Mouse (Mus musculus) layer of hippocampus, postnatal 10 days (tissue): ENCODE results near the gene Ccn2. TPM values are rescaled to one million over a fixed set of nuclear protein-coding genes. Genes with fewer than 3 reads are reported as not detected.

Experiments used
- DNase-seq, 2 experiments: peaks; one replicate each; pipeline ENCODE4 v3.0.0; 2021; ENCODE audit warnings: low spot score in 2 of 2
- total RNA-seq, 2 experiments: library from RNA; stranded (reverse); gene quantifications; 2 replicates each; pipeline ENCODE4 v1.2.3; 2021

Gene Ccn2
- total RNA-seq, 2 experiments from 2014 or later, result 10.8 to 13.1 TPM

- DNase-seq, result no peak
These were observed 45.1 kb downstream of the Ccn2 start for GRCm38 (mm10) chr10:24640186-24640875.

GRCm38 (mm10) chr10:24641416-24642140 lies 46.3 kb downstream of the Ccn2 start:
- no peak for DNase-seq

- no peak for DNase-seq
These were observed 47.7 kb downstream of the Ccn2 start for GRCm38 (mm10) chr10:24642796-24643580.

GRCm38 (mm10) chr10:24645169-24645568 lies 49.9 kb downstream of the Ccn2 start:
- no peak for DNase-seq

Other genes starting within 250 kb of the Ccn2 start
- 1 to 10 TPM; 3.8 to 4.2 TPM for gene Enpp1, start 116.7 kb downstream of the Ccn2 start, total RNA-seq
- gene Enpp3, start 247.4 kb downstream of the Ccn2 start, total RNA-seq, result 1 to 10 TPM in 1 of 2 experiments, under 1 TPM in 1; 0.76 to 1.3 TPM